Mouse (Mus musculus) stomach, embryonic 15.5 days (tissue): ENCODE data around the gene Bcam. TPM values are rescaled to one million over a fixed set of nuclear protein-coding genes. Genes with fewer than 3 reads are reported as not detected.

ENCODE experiments used
- ATAC-seq: fragments of 200-750 bp; cut with Nextera tagmentation; 2 replicates; pipeline ENCODE4 v1.8.0; 2017; ENCODE audit warnings: low read depth, moderate number of reproducible peaks, moderate TSS enrichment; ENCODE audit not compliant: insufficient read depth, low FRiP score
- H3K27ac ChIP-seq: fragments of 300-500 bp; sonication (generic); 2 replicates; pipeline ENCODE4 v1.5.1; 2015; ENCODE audit warnings: mild to moderate bottlenecking, inconsistent platforms
- H3K27me3 ChIP-seq: fragments of 300-500 bp; sonication (generic); replicated peaks from 2 replicates; pipeline ENCODE4 v1.6.1; 2015; ENCODE audit warnings: inconsistent platforms
- H3K36me3 ChIP-seq: fragments of 300-500 bp; sonication (generic); 2 replicates; pipeline ENCODE4 v1.6.1; 2015; ENCODE audit warnings: inconsistent platforms
- H3K4me1 ChIP-seq: fragments of 300-500 bp; sonication (generic); 2 replicates; pipeline ENCODE4 v1.6.1; 2015; ENCODE audit warnings: inconsistent platforms
- H3K4me2 ChIP-seq: fragments of 300-500 bp; sonication (generic); 2 replicates; pipeline ENCODE4 v1.6.1; 2015; ENCODE audit warnings: mild to moderate bottlenecking, inconsistent platforms
- H3K4me3 ChIP-seq: fragments of 300-500 bp; sonication (generic); replicated peaks from 2 replicates; pipeline ENCODE4 v1.5.1; 2015; ENCODE audit warnings: inconsistent platforms
- H3K9ac ChIP-seq: fragments of 300-500 bp; sonication (generic); 2 replicates; pipeline ENCODE4 v1.6.1; 2015; ENCODE audit warnings: inconsistent platforms
- H3K9me3 ChIP-seq: fragments of 300-500 bp; sonication (generic); 2 replicates; pipeline ENCODE4 v1.6.1; 2016; ENCODE audit warnings: inconsistent platforms
- WGBS: fragments of 180-500 bp; shearing (Covaris S2); methylation state at CpG from one replicate; pipeline ENCODE4 v1.1.7; 2015; 5-methylcytosine and 5-hydroxymethylcytosine counted together
- polyA plus RNA-seq: library from polyadenylated mRNA; unstranded; fragments of >200 nt; fragmentation: Nextera tagmentation; extraction: Ambion mirVana; gene quantifications from 2 replicates; pipeline ENCODE4 v1.2.1, GENCODE M21; 2015

Bcam gene
- polyA plus RNA-seq, 1 experiment from 2014 or later = 151 TPM

DNA sequence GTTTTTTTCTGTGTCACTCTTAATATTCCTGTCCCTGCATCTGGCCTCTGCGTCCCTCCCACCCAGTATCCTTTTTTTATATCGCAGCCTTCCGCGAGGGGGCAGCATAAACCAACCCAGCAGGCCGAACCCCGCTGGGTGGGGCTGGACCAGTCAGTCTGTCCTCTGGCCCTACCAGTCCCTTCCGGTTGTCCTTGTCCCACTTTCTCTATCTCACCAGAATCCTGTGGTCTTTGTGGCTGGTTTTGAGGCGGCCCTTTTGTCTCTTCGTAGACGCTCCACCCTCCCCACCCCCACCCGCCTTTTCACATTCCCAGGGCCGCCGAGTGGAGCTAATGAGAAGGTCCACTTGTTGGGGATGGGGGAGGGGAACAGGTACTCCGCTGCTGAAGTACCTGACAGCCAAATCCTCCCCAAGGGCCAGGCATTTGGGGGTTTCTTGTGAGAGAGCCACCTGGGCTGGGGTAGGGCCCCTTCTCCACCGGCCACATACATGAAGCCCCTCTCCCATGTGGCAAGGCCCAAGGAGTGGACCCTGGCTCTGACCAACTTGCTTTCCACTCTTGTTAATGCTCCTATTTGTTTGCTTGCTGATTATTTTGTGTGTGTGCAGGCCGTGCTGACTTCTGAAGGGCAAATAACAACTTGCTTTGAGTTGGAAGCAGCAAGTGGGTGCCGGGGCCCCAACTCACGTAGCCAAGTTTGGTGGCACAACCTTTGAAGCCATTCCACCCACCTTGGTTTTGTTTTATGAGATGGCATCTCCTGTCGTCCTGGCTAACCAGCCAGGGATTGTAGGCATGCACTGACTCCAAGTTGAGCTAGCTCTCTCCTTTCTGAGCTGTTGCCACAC lies 20.4 kb downstream of the Bcam start, which contains the start of gene Nectin2:
Gene Nectin2 (minus strand): TSS at position 267 of the 853 bp plus-strand sequence.
- H3K36me3 ChIP-seq = no peaks in the 10 kb centered on the region
- peak within 1 kb of the TSS; percentile 81 for H3K4me3 ChIP-seq
- H3K9ac ChIP-seq = no peak within 1 kb of the TSS; the same call in 1 of the 2 replicates
- peak within 1 kb of the TSS; percentile 62 for H3K4me2 ChIP-seq
- ATAC-seq = peak; percentile 49
- H3K9me3 ChIP-seq = no peaks in the 10 kb centered on the region
- no peaks in the 10 kb centered on the region for H3K27me3 ChIP-seq
- WGBS = 13% methylated on average over 19 of the region's 19 CpGs
- H3K27ac ChIP-seq = peak within 1 kb of the TSS; percentile 94
- peaks cover 52% of the 10 kb centered on the region for H3K4me1 ChIP-seq

DNA sequence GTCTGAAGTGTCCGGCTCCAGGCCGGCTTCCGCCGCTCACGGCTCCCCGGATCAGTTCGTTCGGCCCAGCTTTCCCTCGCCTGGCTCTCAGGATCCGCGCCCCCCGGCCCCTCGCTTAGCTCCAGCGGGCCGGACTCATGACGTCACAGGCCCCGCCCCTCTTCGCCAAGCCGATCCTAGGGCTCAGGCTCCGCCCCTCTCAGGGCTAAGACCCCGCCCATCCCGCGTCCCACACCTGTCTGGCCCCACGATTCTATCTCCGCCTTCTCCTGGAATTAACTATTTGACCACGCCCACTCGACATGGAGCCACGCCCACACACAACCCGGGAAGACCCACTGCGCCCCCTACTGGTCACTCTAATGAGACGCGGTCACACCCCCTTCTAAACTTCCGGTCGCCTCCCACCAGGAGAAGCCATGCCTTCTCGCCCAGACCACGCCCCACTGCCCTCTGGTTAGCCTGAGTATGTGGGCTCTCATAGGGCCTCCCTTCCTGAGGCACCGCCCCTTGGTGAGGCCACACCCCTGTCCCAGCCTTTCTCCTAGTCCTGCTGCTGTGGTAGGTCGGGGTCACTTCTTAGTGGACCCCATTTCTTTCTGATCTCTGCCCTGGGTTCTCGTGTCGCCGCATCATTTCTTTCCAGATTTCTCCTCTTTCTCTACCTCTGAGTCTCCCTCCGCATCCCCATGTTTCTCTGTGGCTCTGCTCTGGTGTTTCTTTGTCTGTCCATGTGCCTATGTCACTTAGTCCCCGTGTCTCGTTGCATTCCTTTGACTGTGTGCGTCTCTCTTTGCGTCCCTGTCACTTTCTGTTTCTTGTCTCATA lies 21.2 kb downstream of the Bcam start:
- Histone ChIP-seq H3K36me3 (no peaks in the 10 kb centered on the region), H3K4me2 (peak overlapping the region; percentile 62), H3K4me1 (peaks cover 55% of the 10 kb centered on the region), H3K9me3 (no peaks in the 10 kb centered on the region), H3K9ac (peak overlapping the region; percentile 71), H3K27me3 (no peaks in the 10 kb centered on the region), H3K27ac (peak overlapping the region; percentile 94), H3K4me3 (peak overlapping the region; percentile 81)
- under 1% methylated on average over 45 of the region's 46 CpGs for WGBS
- ATAC-seq = peak; percentile 93

- Histone ChIP-seq H3K4me1 (peaks cover 49% of the 10 kb centered on the region), H3K27ac (peak overlapping the region; percentile 94), H3K36me3 (peaks cover 8% of the 10 kb centered on the region), H3K4me3 (peak overlapping the region; percentile 81), H3K9ac (peak overlapping the region; percentile 71), H3K9me3 (no peaks in the 10 kb centered on the region), H3K4me2 (peak overlapping the region; percentile 62), H3K27me3 (no peaks in the 10 kb centered on the region)
- WGBS = under 1% methylated on average over 32 of the region's 32 CpGs
- no peak for ATAC-seq
Observed at GRCm38 (mm10) chr7:19748219-19749195, 22.3 kb downstream of the Bcam start.

DNA sequence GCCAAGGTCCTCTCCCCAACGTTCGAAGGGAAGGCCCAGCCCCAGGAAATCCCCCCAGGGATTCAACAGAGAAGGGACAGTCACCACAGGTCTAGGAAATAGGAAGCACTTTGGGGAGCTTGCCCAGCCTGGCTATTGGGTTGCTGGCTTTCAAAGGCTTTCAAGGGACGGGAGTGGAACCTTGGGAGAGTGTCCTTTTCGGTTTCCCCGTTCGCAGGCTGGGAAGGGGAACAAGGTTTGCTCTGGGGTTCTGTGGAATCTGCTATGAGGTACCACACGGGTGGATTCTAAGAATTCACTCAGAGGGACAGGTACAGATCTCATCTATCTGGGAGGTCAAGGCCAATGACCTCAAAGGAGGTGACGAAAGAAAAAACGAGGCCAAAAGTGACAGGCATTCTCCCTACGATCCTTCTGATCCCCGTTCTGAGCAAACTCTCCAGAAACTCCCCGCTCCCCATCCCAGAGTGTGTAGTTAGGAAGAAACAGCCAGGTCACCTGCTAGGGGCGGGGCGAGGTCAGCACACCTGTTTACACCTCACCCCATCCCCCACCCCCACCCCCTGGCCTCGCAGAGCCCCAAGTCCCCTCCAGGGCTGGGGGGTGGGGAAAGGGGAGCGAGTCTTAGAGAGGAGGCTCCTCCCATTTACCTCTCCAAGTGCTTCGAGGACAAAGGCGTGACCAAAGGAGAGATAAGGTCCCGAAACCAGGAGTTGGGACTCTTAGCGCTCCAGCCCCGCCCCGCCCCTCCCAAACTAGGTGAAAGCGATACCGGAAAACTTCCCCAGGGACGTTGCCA lies 23.2 kb downstream of the Bcam start:
- WGBS = 8% methylated on average over 25 of the region's 25 CpGs
- Histone ChIP-seq H3K27me3 (no peaks in the 10 kb centered on the region), H3K9me3 (no peaks in the 10 kb centered on the region), H3K9ac (peak overlapping the region; percentile 71), H3K4me3 (peak overlapping the region; percentile 81), H3K4me2 (peak overlapping the region; percentile 62), H3K36me3 (peaks cover 14% of the 10 kb centered on the region), H3K4me1 (peaks cover 48% of the 10 kb centered on the region), H3K27ac (peak overlapping the region; percentile 94)
- ATAC-seq = peak; percentile 23

- peak overlapping the region; percentile 94 for H3K27ac ChIP-seq
- H3K4me2 ChIP-seq = peak overlapping the region; percentile 62
- peak overlapping the region; percentile 81 for H3K4me3 ChIP-seq
- no peak for ATAC-seq
- peaks cover 14% of the 10 kb centered on the region for H3K36me3 ChIP-seq
- H3K4me1 ChIP-seq = peaks cover 55% of the 10 kb centered on the region
- no peak overlapping the region for H3K9ac ChIP-seq
- 40% methylated on average over 6 of the region's 6 CpGs for WGBS
- H3K9me3 ChIP-seq = no peaks in the 10 kb centered on the region
- no peaks in the 10 kb centered on the region for H3K27me3 ChIP-seq
Observed at GRCm38 (mm10) chr7:19746426-19747201, 24.2 kb downstream of the Bcam start.

DNA sequence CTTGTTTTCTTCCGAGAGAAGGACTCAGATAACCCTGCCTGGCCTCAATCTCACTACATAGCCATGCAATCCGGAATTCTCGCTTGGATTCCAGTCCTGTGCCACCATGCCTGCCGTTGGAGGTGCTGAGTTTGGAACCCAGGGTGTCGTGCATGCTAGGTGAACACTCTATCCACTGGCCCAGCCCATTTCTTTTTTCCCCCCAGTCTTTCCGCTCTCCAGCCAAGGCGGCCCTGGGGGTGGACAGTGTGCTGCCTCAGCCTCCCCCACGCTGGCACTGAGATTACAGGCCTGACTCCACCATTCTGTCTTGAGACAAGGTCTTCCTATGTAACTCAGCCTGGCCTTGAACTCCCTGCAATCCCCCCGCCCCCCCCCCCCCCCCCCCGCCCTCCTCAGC lies 24.8 kb downstream of the Bcam start:
- Histone ChIP-seq H3K9me3 (no peaks in the 10 kb centered on the region), H3K4me3 (no peak overlapping the region; the same call in 1 of the 2 replicates), H3K36me3 (peaks cover 14% of the 10 kb centered on the region), H3K4me1 (peaks cover 61% of the 10 kb centered on the region), H3K9ac (no peak overlapping the region), H3K4me2 (no peak overlapping the region), H3K27ac (no peak overlapping the region), H3K27me3 (no peaks in the 10 kb centered on the region)
- ATAC-seq = no peak
- WGBS = 79% methylated on average over 8 of the region's 10 CpGs

GRCm38 (mm10) chr7:19744590-19745385 lies 26.0 kb downstream of the Bcam start:
- Histone ChIP-seq H3K36me3 (peaks cover 23% of the 10 kb centered on the region), H3K27me3 (no peaks in the 10 kb centered on the region), H3K9me3 (no peaks in the 10 kb centered on the region), H3K27ac (peak overlapping the region; percentile 74), H3K9ac (no peak overlapping the region), H3K4me2 (peak overlapping the region; percentile 23; the same call in 1 of the 2 replicates), H3K4me1 (peaks cover 54% of the 10 kb centered on the region), H3K4me3 (no peak overlapping the region)
- WGBS = 59% methylated on average over 14 of the region's 14 CpGs
- ATAC-seq = no peak

- ATAC-seq = no peak
- Histone ChIP-seq H3K36me3 (peaks cover 23% of the 10 kb centered on the region), H3K4me2 (no peak overlapping the region), H3K4me3 (no peak overlapping the region), H3K27ac (no peak overlapping the region), H3K4me1 (peaks cover 54% of the 10 kb centered on the region), H3K9me3 (no peaks in the 10 kb centered on the region), H3K27me3 (no peaks in the 10 kb centered on the region), H3K9ac (no peak overlapping the region)
- WGBS = 76% methylated on average over 6 of the region's 6 CpGs
Observed at GRCm38 (mm10) chr7:19743791-19744190, 27.0 kb downstream of the Bcam start.

DNA sequence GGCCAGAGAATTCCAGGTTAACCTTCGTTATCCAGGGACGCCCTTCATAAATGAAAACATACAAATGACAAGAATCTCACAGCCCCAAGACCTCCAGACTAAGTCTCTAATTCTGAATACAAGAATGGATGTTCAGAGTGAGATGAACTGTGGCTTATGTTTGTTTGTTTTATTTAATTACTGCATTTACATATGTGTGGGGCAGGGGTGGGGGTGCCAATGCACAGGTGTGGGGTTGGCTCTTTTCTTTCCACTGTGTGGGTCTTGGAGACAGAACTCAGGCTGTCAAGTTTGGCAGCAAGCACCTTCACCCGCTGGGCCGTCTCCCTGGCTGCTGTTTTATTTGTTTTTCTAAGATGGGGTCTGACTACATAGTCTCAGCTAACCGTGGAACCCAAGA lies 28.3 kb downstream of the Bcam start:
- ATAC-seq = no peak
- Histone ChIP-seq H3K9me3 (no peaks in the 10 kb centered on the region), H3K4me3 (no peak overlapping the region), H3K4me2 (no peak overlapping the region), H3K4me1 (peaks cover 42% of the 10 kb centered on the region), H3K9ac (no peak overlapping the region), H3K27me3 (no peaks in the 10 kb centered on the region), H3K36me3 (peaks cover 33% of the 10 kb centered on the region), H3K27ac (peak overlapping the region; percentile 48)
- 47% methylated on average over 5 of the region's 5 CpGs for WGBS
